Mouse (Mus musculus) myocyte (in vitro differentiated cells): ENCODE results near the gene Tas2r126. TPM values are rescaled to one million over a fixed set of nuclear protein-coding genes. Genes with fewer than 3 reads are reported as not detected.
"Not testable (repeated sequence)": the region's sequence is repeated elsewhere in the genome, so short reads cannot be mapped to it uniquely, and the experiment has no call there.

Source experiments
- H3K27me3 ChIP-seq: one replicate; pipeline ENCODE4 v1.6.1; 2011; ENCODE audit not compliant: control insufficient read depth, insufficient read depth, insufficient read length
- H3K36me3 ChIP-seq: one replicate; pipeline ENCODE4 v1.6.1; 2011; ENCODE audit not compliant: control insufficient read depth, insufficient read depth
- H3K4me2 ChIP-seq: one replicate; pipeline ENCODE4 v1.6.1; 2011; ENCODE audit warnings: low read depth, control low read depth
- H3K4me3 ChIP-seq: one replicate; pipeline ENCODE4 v1.5.1; 2011; ENCODE audit warnings: mild to moderate bottlenecking, control low read depth, moderate library complexity
- H3K79me2 ChIP-seq: one replicate; pipeline ENCODE4 v1.6.1; 2011; ENCODE audit not compliant: control insufficient read depth, insufficient read depth
- H3ac ChIP-seq: one replicate; pipeline ENCODE4 v1.6.1; 2011; ENCODE audit not compliant: control insufficient read depth, insufficient read length
- CEBPB ChIP-seq: IDR thresholded peaks from 2 replicates; pipeline ENCODE4 v1.6.1; 2011; ENCODE audit warnings: mild to moderate bottlenecking, moderate library complexity; ENCODE audit not compliant: poor library complexity, insufficient read depth, severe bottlenecking
- E2F4 ChIP-seq: IDR thresholded peaks from one replicate; pipeline ENCODE4 v1.6.1; 2011; ENCODE audit warnings: mild to moderate bottlenecking, control low read depth, moderate library complexity; ENCODE audit not compliant: insufficient read depth
- MAX ChIP-seq: IDR thresholded peaks from one replicate; pipeline ENCODE4 v1.6.1; 2011; ENCODE audit warnings: low read depth, mild to moderate bottlenecking, control low read depth
- MYOD1 ChIP-seq, 3 experiments: IDR thresholded peaks; one replicate each; pipeline ENCODE4 v1.6.1; 2011; ENCODE audit warnings: control low read depth in 2 of 3, low read depth in 2 of 3, mild to moderate bottlenecking in 2 of 3, moderate library complexity in 1 of 3; ENCODE audit not compliant: insufficient read length in 2 of 3, control insufficient read depth in 1 of 3
- MYOG ChIP-seq, 3 experiments: IDR thresholded peaks; one replicate each; pipeline ENCODE4 v1.6.1; 2011; ENCODE audit warnings: control low read depth in 2 of 3, low read depth in 2 of 3, mild to moderate bottlenecking in 2 of 3; ENCODE audit not compliant: insufficient read length in 2 of 3, control insufficient read depth in 1 of 3, insufficient read depth in 1 of 3
- POLR2A ChIP-seq: IDR thresholded peaks from one replicate; pipeline ENCODE4 v1.6.1; 2011; ENCODE audit warnings: low read depth, mild to moderate bottlenecking, control low read depth, moderate library complexity; ENCODE audit not compliant: insufficient read length
- POLR2AphosphoS2 ChIP-seq: IDR thresholded peaks from one replicate; pipeline ENCODE4 v1.6.1; 2011; ENCODE audit warnings: low read depth, control low read depth; ENCODE audit not compliant: insufficient read length
- REST ChIP-seq: IDR thresholded peaks from one replicate; pipeline ENCODE4 v1.6.1; 2011; ENCODE audit warnings: mild to moderate bottlenecking, control low read depth, moderate library complexity; ENCODE audit not compliant: insufficient read depth, insufficient read length
- SRF ChIP-seq: IDR thresholded peaks from one replicate; pipeline ENCODE4 v1.6.1; 2011; ENCODE audit warnings: low read depth; ENCODE audit not compliant: control insufficient read depth, insufficient read length
- TCF12 ChIP-seq: IDR thresholded peaks from one replicate; pipeline ENCODE4 v1.6.1; 2011; ENCODE audit warnings: mild to moderate bottlenecking, control low read depth; ENCODE audit not compliant: poor library complexity, insufficient read depth, severe bottlenecking
- TCF3 ChIP-seq: IDR thresholded peaks from one replicate; pipeline ENCODE4 v1.6.1; 2011; ENCODE audit warnings: low read depth, control low read depth; ENCODE audit not compliant: insufficient read length
- USF1 ChIP-seq: IDR thresholded peaks from one replicate; pipeline ENCODE4 v1.6.1; 2011; ENCODE audit warnings: low read depth, mild to moderate bottlenecking, control low read depth, moderate library complexity
- polyA plus RNA-seq: library from polyadenylated mRNA; unstranded; fragments of >200 nt; fragmentation: generic; extraction: Trizol; gene quantifications from one replicate; pipeline ENCODE4 v1.2.1, GENCODE M21; 2012; ENCODE audit warnings: missing spikeins

Gene Tas2r126
- polyA plus RNA-seq, 1 experiment: not detected

- no peaks in the 10 kb centered on the region for H3K27me3 ChIP-seq
- H3K79me2 ChIP-seq: no peaks in the 10 kb centered on the region
- no peak for TF ChIP-seq USF1
- no peak for TF ChIP-seq E2F4
- no peak for TF ChIP-seq SRF
- TF ChIP-seq MYOG (IDR thresholded peaks at IDR 0.05; ENCODE audit: control insufficient read depth in 1 of 3, insufficient read depth in 1 of 3, insufficient read length in 2 of 3, low read depth in 2 of 3): no peak
- no peak for TF ChIP-seq MYOD1 (IDR thresholded peaks at IDR 0.05; ENCODE audit: control insufficient read depth in 1 of 3, insufficient read length in 2 of 3, low read depth in 2 of 3)
- no peak for TF ChIP-seq REST
- no peak for TF ChIP-seq CEBPB
- no peak for TF ChIP-seq TCF12
- TF ChIP-seq POLR2AphosphoS2: no peak
- no peak overlapping the region for H3K4me2 ChIP-seq
- no peaks in the 10 kb centered on the region for H3K36me3 ChIP-seq
- H3K4me3 ChIP-seq: no peak overlapping the region
- no peak overlapping the region for H3ac ChIP-seq
These were observed 36.2 kb downstream of the Tas2r126 start for GRCm38 (mm10) chr6:42470542-42470941.

DNA sequence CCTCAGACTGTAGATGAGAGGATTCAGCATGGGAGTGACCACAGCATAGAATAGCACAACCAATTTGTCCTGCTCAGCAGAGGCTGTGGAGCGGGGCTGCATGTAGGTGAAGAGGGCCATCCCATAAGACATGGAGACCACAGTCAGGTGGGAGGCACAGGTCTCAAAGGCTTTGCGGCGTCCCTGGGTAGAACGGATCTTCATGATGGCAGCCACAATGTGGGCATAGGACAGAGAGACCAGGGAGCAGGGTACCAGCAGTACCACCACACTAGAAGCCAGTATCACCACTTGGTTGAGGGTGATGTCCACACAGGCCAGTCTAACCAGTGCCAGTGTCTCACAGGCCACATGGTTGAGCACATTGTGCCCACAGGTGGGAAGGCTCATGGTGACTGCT is 37.0 kb downstream of the Tas2r126 start:
- not testable (repeated sequence) for H3K79me2 ChIP-seq, H3K27me3 ChIP-seq, H3ac ChIP-seq, H3K4me3 ChIP-seq, H3K4me2 ChIP-seq, H3K36me3 ChIP-seq

DNA sequence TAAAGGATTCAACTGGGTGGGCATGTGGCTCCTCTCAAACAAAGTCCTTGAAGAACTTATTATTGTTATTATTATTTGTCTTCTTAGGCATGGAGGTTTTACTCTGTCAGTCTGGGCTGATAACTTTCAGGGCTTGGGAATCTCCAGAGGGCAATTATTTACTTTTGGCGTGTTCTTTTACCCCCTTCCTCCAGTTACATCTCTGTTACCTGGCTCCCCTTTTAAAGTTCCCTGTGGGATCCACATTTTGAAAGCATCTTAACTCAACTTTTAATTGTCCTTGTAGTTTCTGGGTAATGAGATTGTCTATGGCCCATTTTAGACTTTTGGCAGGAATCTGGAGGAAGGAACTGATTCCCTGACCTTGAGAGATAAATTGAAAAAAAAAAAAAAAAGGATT is 41.9 kb downstream of the Tas2r126 start, which contains the start of gene Olfr457:
Olfr457 (minus strand) TSS at position 101 of the 400 bp plus-strand sequence.
- no peak within 1 kb of the TSS for H3K4me2 ChIP-seq
- no peaks in the 10 kb centered on the region for H3K79me2 ChIP-seq
- no peak within 1 kb of the TSS for H3ac ChIP-seq
- no peak for TF ChIP-seq MYOG (IDR thresholded peaks at IDR 0.05; ENCODE audit: control insufficient read depth in 1 of 3, insufficient read depth in 1 of 3, insufficient read length in 2 of 3, low read depth in 2 of 3)
- TF ChIP-seq TCF12: no peak
- no peak for TF ChIP-seq CEBPB
- no peak for TF ChIP-seq POLR2A
- TF ChIP-seq MAX: no peak
- TF ChIP-seq SRF: no peak
- no peak for TF ChIP-seq REST
- no peak for TF ChIP-seq MYOD1 (IDR thresholded peaks at IDR 0.05; ENCODE audit: control insufficient read depth in 1 of 3, insufficient read length in 2 of 3, low read depth in 2 of 3)
- no peak for TF ChIP-seq POLR2AphosphoS2
- TF ChIP-seq TCF3: no peak
- TF ChIP-seq USF1: no peak
- TF ChIP-seq E2F4: no peak
- no peak within 1 kb of the TSS for H3K4me3 ChIP-seq
- H3K36me3 ChIP-seq: no peaks in the 10 kb centered on the region
- no peaks in the 10 kb centered on the region for H3K27me3 ChIP-seq

DNA sequence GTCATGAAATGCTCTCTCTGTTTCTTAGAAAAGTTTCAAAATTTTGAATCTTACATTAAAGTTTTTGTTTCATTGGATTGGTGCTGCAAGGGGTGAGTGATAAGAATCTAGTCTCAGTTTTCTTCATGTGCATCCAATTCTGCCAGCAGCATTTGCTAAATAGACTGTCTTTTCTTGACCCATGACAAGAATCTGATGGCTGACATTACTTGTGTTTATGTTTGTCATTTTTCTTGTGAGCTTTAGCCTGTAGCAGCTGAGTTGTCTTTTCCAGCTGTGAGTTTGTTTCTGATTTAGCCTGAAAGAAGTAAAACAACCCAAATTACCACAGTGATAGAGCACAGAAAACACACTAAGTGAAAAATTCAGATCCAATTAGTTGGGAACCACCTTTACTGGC is 50.3 kb downstream of the Tas2r126 start:
- TF ChIP-seq POLR2AphosphoS2: no peak
- no peak for TF ChIP-seq USF1
- TF ChIP-seq MYOD1 (IDR thresholded peaks at IDR 0.05; ENCODE audit: control insufficient read depth in 1 of 3, insufficient read length in 2 of 3, low read depth in 2 of 3): no peak
- TF ChIP-seq REST: no peak
- no peak for TF ChIP-seq SRF
- TF ChIP-seq CEBPB: no peak
- H3K27me3 ChIP-seq: no peaks in the 10 kb centered on the region
- no peaks in the 10 kb centered on the region for H3K79me2 ChIP-seq
- H3K4me3 ChIP-seq: no peak overlapping the region
- H3ac ChIP-seq: no peak overlapping the region
- H3K36me3 ChIP-seq: no peaks in the 10 kb centered on the region
- H3K4me2 ChIP-seq: no peak overlapping the region

Other genes starting within 250 kb of the Tas2r126 start
- not detected for gene Tas2r144, start 219.2 kb upstream of the Tas2r126 start, polyA plus RNA-seq
- 0.53 TPM for gene Gstk1, start 188.6 kb upstream of the Tas2r126 start, polyA plus RNA-seq
- not detected for gene Tmem139, start 172.6 kb upstream of the Tas2r126 start, polyA plus RNA-seq
- 6.7 TPM for gene Casp2, start 169.6 kb upstream of the Tas2r126 start, polyA plus RNA-seq
- gene Clcn1, start 147.8 kb upstream of the Tas2r126 start, polyA plus RNA-seq: 0.90 TPM
- gene Fam131b, start 109.9 kb upstream of the Tas2r126 start, polyA plus RNA-seq: 4.2 TPM
- 467 TPM for gene Zyx, start 84.9 kb upstream of the Tas2r126 start, polyA plus RNA-seq
- 6.3 TPM for gene Epha1, start 61.3 kb upstream of the Tas2r126 start, polyA plus RNA-seq
- gene Tas2r143, start 34.3 kb upstream of the Tas2r126 start, polyA plus RNA-seq: not detected
- not detected for gene Tas2r135, start 29.1 kb upstream of the Tas2r126 start, polyA plus RNA-seq
- gene Olfr458, start 30.7 kb downstream of the Tas2r126 start, polyA plus RNA-seq: not detected
- gene Olfr457, start 41.8 kb downstream of the Tas2r126 start, polyA plus RNA-seq: 0.01 TPM
- 0.05 TPM for gene Olfr456, start 52.7 kb downstream of the Tas2r126 start, polyA plus RNA-seq
- gene Olfr455, start 113.1 kb downstream of the Tas2r126 start, polyA plus RNA-seq: not detected
- gene Tcaf3, start 163.2 kb downstream of the Tas2r126 start, polyA plus RNA-seq: not detected
- 4.3 TPM for gene Tcaf2, start 210.7 kb downstream of the Tas2r126 start, polyA plus RNA-seq